Mouse (Mus musculus) midbrain, embryonic 16.5 days (tissue): Measurements from ENCODE around the gene Zfp526. TPM values are rescaled to one million over a fixed set of nuclear protein-coding genes. Genes with fewer than 3 reads are reported as not detected.

Source experiments
- ATAC-seq: fragments of 200-750 bp; cut with Nextera tagmentation; 2 replicates; pipeline ENCODE4 v1.8.0; 2017; ENCODE audit warnings: moderate TSS enrichment
- H3K27ac ChIP-seq: fragments of 300-500 bp; sonication (generic); 2 replicates; pipeline ENCODE4 v1.5.1; 2014; ENCODE audit warnings: mild to moderate bottlenecking, low read length, mixed read lengths
- H3K27me3 ChIP-seq: fragments of 300-500 bp; sonication (generic); 2 replicates; pipeline ENCODE4 v1.6.1; 2014; ENCODE audit warnings: low read depth, low read length, mixed read lengths; ENCODE audit not compliant: control insufficient read depth, insufficient read depth
- H3K36me3 ChIP-seq: fragments of 300-500 bp; sonication (generic); 2 replicates; pipeline ENCODE4 v1.6.1; 2014; ENCODE audit warnings: mild to moderate bottlenecking, low read length, moderate library complexity, mixed read lengths; ENCODE audit not compliant: control insufficient read depth, insufficient read depth
- H3K4me1 ChIP-seq: fragments of 300-500 bp; sonication (generic); 2 replicates; pipeline ENCODE4 v1.6.1; 2014; ENCODE audit warnings: mild to moderate bottlenecking, low read length, mixed read lengths; ENCODE audit not compliant: control insufficient read depth, insufficient read depth
- H3K4me2 ChIP-seq: fragments of 300-500 bp; sonication (generic); 2 replicates; pipeline ENCODE4 v1.6.1; 2014; ENCODE audit warnings: mild to moderate bottlenecking, low read length, mixed read lengths
- H3K4me3 ChIP-seq: fragments of 300-500 bp; sonication (generic); 2 replicates; pipeline ENCODE4 v1.5.1; 2014; ENCODE audit warnings: low read depth, mild to moderate bottlenecking, low read length, moderate library complexity, mixed read lengths
- H3K9ac ChIP-seq: fragments of 300-500 bp; sonication (generic); 2 replicates; pipeline ENCODE4 v1.6.1; 2014; ENCODE audit warnings: low read depth, low read length, mixed read lengths
- H3K9me3 ChIP-seq: fragments of 300-500 bp; sonication (generic); replicated peaks from 2 replicates; pipeline ENCODE4 v1.6.1; 2014; ENCODE audit warnings: mild to moderate bottlenecking, low read length, mixed read lengths; ENCODE audit not compliant: control insufficient read depth, poor library complexity, severe bottlenecking
- WGBS: fragments of 180-500 bp; shearing (Covaris S2); extraction: QIAGEN DNeasy Blood & Tissue Kit; methylation state at CpG from one replicate; pipeline ENCODE4 v1.1.7; 2014; 5-methylcytosine and 5-hydroxymethylcytosine counted together
- polyA plus RNA-seq: library from polyadenylated mRNA; unstranded; fragments of >200 nt; fragmentation: Nextera tagmentation; extraction: Ambion mirVana; gene quantifications from 2 replicates; pipeline ENCODE4 v1.2.1, GENCODE M21; 2015

The Zfp526 gene
- 1.7 TPM in 2 replicates for polyA plus RNA-seq

DNA sequence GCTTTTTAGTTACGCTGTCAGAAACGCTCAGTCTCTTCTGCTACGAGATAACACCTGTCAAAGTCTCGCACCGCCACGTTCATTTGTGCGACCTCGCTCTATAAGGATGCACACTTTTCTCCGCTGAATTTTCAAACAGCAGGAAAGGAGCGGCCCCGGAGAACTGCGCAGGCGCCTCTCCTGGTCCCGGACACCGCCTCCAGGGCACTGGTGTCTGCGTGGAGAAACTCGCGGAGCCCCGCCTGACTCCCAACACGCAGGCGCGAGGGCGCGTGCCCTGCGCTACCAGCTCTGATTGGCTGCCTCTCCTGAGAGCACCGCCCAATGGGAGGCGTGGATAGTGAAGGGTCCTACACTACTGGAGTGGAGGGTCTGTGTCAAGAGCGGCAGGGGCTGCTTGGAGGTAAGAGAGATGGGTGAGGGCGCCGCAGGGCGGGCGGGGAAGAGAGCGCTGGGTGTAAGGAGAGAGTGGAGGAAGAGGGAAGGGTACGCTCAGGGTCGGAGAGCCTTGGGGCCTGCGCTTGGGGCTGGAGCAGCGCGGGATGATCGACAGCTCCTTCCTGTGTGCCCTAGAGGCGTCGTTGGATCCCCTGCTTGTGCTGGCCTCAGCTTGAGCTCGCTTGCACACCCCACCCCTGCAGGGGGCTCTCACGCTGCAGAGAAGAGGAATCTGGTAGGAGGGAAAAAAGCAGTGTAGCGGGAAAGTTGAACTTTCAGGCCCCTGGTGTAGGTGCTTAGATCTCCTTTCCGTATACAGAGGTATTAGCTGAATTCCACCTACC lies at the start of gene Zfp526:
Gene Zfp526 (plus strand): TSS at position 324 of the 782 bp plus-strand sequence.
- H3K36me3 ChIP-seq, result peaks cover 14% of the 10 kb centered on the region
- no peaks in the 10 kb centered on the region for H3K27me3 ChIP-seq
- H3K4me2 ChIP-seq, result peak within 1 kb of the TSS; percentile 97
- peak within 1 kb of the TSS; percentile 70 for H3K4me3 ChIP-seq
- H3K4me1 ChIP-seq, result peaks cover 30% of the 10 kb centered on the region
- WGBS, result under 1% methylated on average over 43 of the region's 45 CpGs
- peak within 1 kb of the TSS; percentile 85 for H3K27ac ChIP-seq
- H3K9me3 ChIP-seq, result no peaks in the 10 kb centered on the region
- peak within 1 kb of the TSS; percentile 74 for H3K9ac ChIP-seq
- ATAC-seq, result peak; percentile 95

DNA sequence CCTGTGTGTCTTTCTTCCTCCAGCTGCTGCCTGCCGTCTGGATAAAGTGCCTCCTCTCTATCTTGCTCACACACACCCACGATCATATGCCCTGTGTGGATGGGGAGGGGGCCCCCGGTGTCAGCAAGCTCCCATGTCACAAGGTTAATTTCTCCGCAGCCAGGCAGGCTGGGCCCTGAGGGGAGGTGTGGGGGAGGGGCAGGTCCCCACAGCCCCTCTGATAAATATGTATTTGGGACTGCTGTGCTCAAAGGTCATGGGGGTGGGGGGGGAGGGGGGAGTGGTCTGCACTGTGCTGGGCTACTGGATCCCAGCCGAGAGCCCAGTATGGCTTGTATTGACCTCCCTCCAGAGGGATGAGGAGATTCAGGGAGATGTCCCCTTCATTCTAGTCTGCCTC lies 48.6 kb upstream of the Zfp526 start:
- ATAC-seq, result no peak
- peak overlapping the region; percentile 37; the same call in 1 of the 2 replicates for H3K9ac ChIP-seq
- H3K9me3 ChIP-seq, result no peaks in the 10 kb centered on the region
- no peaks in the 10 kb centered on the region for H3K27me3 ChIP-seq
- H3K27ac ChIP-seq, result peak overlapping the region; percentile 31
- no peaks in the 10 kb centered on the region for H3K36me3 ChIP-seq
- peak overlapping the region; percentile 33 for H3K4me2 ChIP-seq
- H3K4me1 ChIP-seq, result peaks cover 33% of the 10 kb centered on the region
- no peak overlapping the region for H3K4me3 ChIP-seq
- WGBS, result 8% methylated on average over 5 of the region's 5 CpGs

- ATAC-seq, result 0 out of 2 replicates have a peak, but pooled peaks have one; percentile 16
- H3K9me3 ChIP-seq, result no peaks in the 10 kb centered on the region
- no peak overlapping the region for H3K9ac ChIP-seq
- no peak overlapping the region for H3K27ac ChIP-seq
- H3K27me3 ChIP-seq, result no peaks in the 10 kb centered on the region
- peaks cover 35% of the 10 kb centered on the region for H3K4me1 ChIP-seq
- H3K4me3 ChIP-seq, result no peak overlapping the region
- H3K36me3 ChIP-seq, result no peaks in the 10 kb centered on the region
- WGBS, result 11% methylated on average over 10 of the region's 11 CpGs
- H3K4me2 ChIP-seq, result peak overlapping the region; percentile 33; the same call in 1 of the 2 replicates
Observed at GRCm38 (mm10) chr7:25174343-25174742, 46.9 kb upstream of the Zfp526 start.

GRCm38 (mm10) chr7:25178317-25178716 lies 42.9 kb upstream of the Zfp526 start:
- H3K4me1 ChIP-seq, result peaks cover 49% of the 10 kb centered on the region

DNA sequence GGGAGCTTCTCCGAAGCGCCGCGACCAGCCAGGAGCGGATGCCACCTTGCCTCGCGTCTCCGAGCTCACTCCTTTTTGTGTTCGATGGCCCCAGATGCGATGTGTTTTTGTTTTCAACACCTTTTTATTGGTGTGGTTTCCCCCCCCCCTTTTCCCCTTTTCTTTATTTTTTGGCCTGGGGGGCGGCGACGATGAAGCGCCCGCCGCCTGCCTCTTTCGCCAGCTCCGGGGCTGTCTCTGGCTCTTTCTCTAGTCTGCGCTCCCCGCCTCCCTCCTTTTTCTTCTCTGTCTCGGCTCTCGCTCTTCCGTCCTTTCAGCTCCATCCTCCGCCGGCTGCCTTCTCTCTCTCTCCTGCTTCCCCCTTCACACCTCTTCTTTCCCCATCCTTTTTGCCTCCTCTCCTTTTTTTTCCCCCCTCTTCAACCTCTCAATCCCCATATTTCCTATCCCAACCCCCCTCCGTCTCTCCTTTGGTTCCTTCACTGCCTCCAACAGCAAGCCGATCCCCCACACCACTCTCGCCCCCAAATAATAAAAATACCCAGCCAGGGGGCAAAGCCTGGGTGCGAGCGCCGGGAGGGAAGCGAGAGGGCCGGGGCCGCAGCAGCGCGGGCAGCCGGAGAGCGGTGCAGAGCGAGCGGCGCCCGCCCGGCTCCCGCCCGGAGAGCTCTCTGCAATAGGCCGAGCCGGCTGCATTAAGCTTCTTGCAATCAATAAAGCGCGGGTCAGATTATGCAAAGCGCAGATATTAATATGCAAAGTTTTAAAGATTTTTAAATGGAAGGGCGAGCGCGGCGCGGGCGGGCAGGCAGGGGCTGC lies 42.2 kb upstream of the Zfp526 start:
- Histone ChIP-seq H3K27ac (peak overlapping the region; percentile 100), H3K9me3 (no peaks in the 10 kb centered on the region), H3K4me1 (peaks cover 44% of the 10 kb centered on the region), H3K27me3 (no peaks in the 10 kb centered on the region; the same call in 1 of the 2 replicates), H3K9ac (peak overlapping the region; percentile 92), H3K4me3 (peak overlapping the region; percentile 68), H3K4me2 (peak overlapping the region; percentile 92), H3K36me3 (no peaks in the 10 kb centered on the region)
- under 1% methylated on average over 55 of the region's 56 CpGs for WGBS
- ATAC-seq, result peak; percentile 79

More at GRCm38 (mm10) chr7:25178317-25178716, 42.9 kb upstream of the Zfp526 start:
- no peaks in the 10 kb centered on the region for H3K9me3 ChIP-seq
- peak overlapping the region; percentile 92 for H3K9ac ChIP-seq
- H3K27me3 ChIP-seq, result no peaks in the 10 kb centered on the region; the same call in 1 of the 2 replicates
- ATAC-seq, result no peak
- peak overlapping the region; percentile 100 for H3K27ac ChIP-seq
- peak overlapping the region; percentile 92 for H3K4me2 ChIP-seq
- under 1% methylated on average over 17 of the region's 17 CpGs for WGBS
- H3K36me3 ChIP-seq, result no peaks in the 10 kb centered on the region
- peak overlapping the region; percentile 68 for H3K4me3 ChIP-seq

DNA sequence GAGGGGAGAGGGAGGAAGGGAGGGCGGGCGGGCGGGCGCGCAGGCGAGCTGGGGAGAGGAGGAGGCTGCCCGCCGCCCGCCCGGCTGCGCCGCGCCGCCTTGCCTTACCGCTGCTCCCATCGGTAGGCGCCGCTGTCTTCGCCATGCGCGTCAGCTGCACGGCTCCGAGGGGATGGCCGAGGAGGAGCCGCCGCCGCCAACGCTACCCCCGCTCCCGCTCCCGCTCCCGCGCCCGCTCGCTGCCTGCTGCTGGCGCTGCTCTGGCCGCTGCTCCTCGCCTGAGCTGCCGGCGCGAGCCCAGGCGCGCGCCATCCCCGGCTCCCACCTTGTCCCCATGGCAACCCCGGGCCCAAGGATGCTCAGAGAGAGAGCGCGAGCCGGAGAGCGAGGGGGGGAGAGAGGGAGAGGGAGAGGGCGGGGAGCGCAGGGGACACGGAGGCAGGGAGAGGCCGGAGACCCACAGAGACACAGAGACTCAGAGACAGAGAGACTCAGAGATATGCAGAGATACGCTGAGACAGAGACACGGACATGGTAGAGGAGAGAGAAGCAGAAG lies 41.5 kb upstream of the Zfp526 start, which contains the start of gene Pou2f2:
Gene Pou2f2 (minus strand): TSS at position 121 of the 556 bp plus-strand sequence.
- Histone ChIP-seq H3K4me3 (peak within 1 kb of the TSS; percentile 68), H3K9ac (peak within 1 kb of the TSS; percentile 92), H3K36me3 (no peaks in the 10 kb centered on the region), H3K27me3 (no peaks in the 10 kb centered on the region; the same call in 1 of the 2 replicates), H3K27ac (peak within 1 kb of the TSS; percentile 100), H3K9me3 (no peaks in the 10 kb centered on the region), H3K4me1 (peaks cover 38% of the 10 kb centered on the region), H3K4me2 (peak within 1 kb of the TSS; percentile 92)
- peak; percentile 93 for ATAC-seq
- 1% methylated on average over 36 of the region's 56 CpGs for WGBS

GRCm38 (mm10) chr7:25180512-25180911 lies 40.7 kb upstream of the Zfp526 start:
- Histone ChIP-seq H3K36me3 (no peaks in the 10 kb centered on the region), H3K4me2 (peak overlapping the region; percentile 92), H3K4me3 (peak overlapping the region; percentile 68), H3K9ac (peak overlapping the region; percentile 92), H3K27ac (peak overlapping the region; percentile 100), H3K9me3 (no peaks in the 10 kb centered on the region), H3K27me3 (no peaks in the 10 kb centered on the region; the same call in 1 of the 2 replicates), H3K4me1 (peaks cover 38% of the 10 kb centered on the region)
- 3% methylated on average over 6 of the region's 6 CpGs for WGBS
- no peak for ATAC-seq

- no peak for ATAC-seq
- H3K9ac ChIP-seq, result peak overlapping the region; percentile 49
- H3K4me3 ChIP-seq, result peak overlapping the region; percentile 28
- H3K36me3 ChIP-seq, result no peaks in the 10 kb centered on the region
- H3K4me1 ChIP-seq, result peaks cover 37% of the 10 kb centered on the region
- no peak overlapping the region for H3K27ac ChIP-seq
- no peaks in the 10 kb centered on the region for H3K9me3 ChIP-seq
- 4% methylated on average over 14 of the region's 15 CpGs for WGBS
- no peaks in the 10 kb centered on the region; the same call in 1 of the 2 replicates for H3K27me3 ChIP-seq
- peak overlapping the region; percentile 92 for H3K4me2 ChIP-seq
Observed at GRCm38 (mm10) chr7:25181331-25181790, 39.9 kb upstream of the Zfp526 start.
